Mouse (Mus musculus) c-Kit-positive CD71-positive TER-119-positive erythroid progenitor cells, embryonic 14.5 days (primary cell): ENCODE results near the gene Vmn1r227.

ENCODE experiments used
- DNase-seq: peaks from one replicate; pipeline ENCODE4 v3.0.0-alpha.2; 2013; ENCODE audit warnings: low spot score

The Vmn1r227 gene

GRCm38 (mm10) chr17:20729543-20729942 is at the start of gene Vmn1r227:
Gene Vmn1r227, plus strand, starts transcription at chr17:20729843.
- no peak for DNase-seq

- no peak for DNase-seq
Measured at GRCm38 (mm10) chr17:20682543-20682942, 47.1 kb upstream of the Vmn1r227 start, which contains the start of gene Vmn1r226. Gene Vmn1r226, plus strand, starts transcription at chr17:20682843.

- DNase-seq = no peak
Measured at GRCm38 (mm10) chr17:20786057-20786456, 56.4 kb downstream of the Vmn1r227 start, which contains the start of gene Vmn1r228. Gene Vmn1r228, minus strand, starts transcription at chr17:20786157.
